Mouse (Mus musculus) neural tube, embryonic 11.5 days (tissue): ENCODE measurements around the gene Vsx1. TPM values are rescaled to one million over a fixed set of nuclear protein-coding genes. Genes with fewer than 3 reads are reported as not detected.

ENCODE experiments used
- ATAC-seq: fragments of 200-750 bp; cut with Nextera tagmentation; 2 replicates; pipeline ENCODE4 v1.8.0; 2017; ENCODE audit warnings: moderate number of reproducible peaks, mild to moderate bottlenecking, moderate TSS enrichment, moderate library complexity; ENCODE audit not compliant: insufficient read depth, low FRiP score, low TSS enrichment
- DNase-seq: peaks from one replicate; pipeline ENCODE4 v3.0.0-alpha.2; 2015; ENCODE audit warnings: low spot score
- H3K27ac ChIP-seq: fragments of 300-500 bp; sonication (generic); 2 replicates; pipeline ENCODE4 v1.5.1; 2014; ENCODE audit warnings: low read depth, mild to moderate bottlenecking, low read length
- H3K27me3 ChIP-seq: fragments of 300-500 bp; sonication (generic); 2 replicates; pipeline ENCODE4 v1.6.1; 2014; ENCODE audit warnings: mild to moderate bottlenecking, low read length, mixed read lengths; ENCODE audit not compliant: control insufficient read depth, insufficient read depth
- H3K36me3 ChIP-seq: fragments of 300-500 bp; sonication (generic); 2 replicates; pipeline ENCODE4 v1.6.1; 2014; ENCODE audit warnings: mild to moderate bottlenecking, low read length, moderate library complexity, mixed read lengths; ENCODE audit not compliant: control insufficient read depth, insufficient read depth
- H3K4me1 ChIP-seq: fragments of 300-500 bp; sonication (generic); 2 replicates; pipeline ENCODE4 v1.6.1; 2014; ENCODE audit warnings: low read length, mixed read lengths; ENCODE audit not compliant: control insufficient read depth, insufficient read depth
- H3K4me2 ChIP-seq: fragments of 300-500 bp; sonication (generic); 2 replicates; pipeline ENCODE4 v1.6.1; 2014; ENCODE audit warnings: low read depth, mild to moderate bottlenecking, moderate library complexity
- H3K4me3 ChIP-seq: fragments of 300-500 bp; sonication (generic); 2 replicates; pipeline ENCODE4 v1.5.1; 2014; ENCODE audit warnings: low read depth, low read length
- H3K9ac ChIP-seq: fragments of 300-500 bp; sonication (generic); 2 replicates; pipeline ENCODE4 v1.6.1; 2014; ENCODE audit warnings: mild to moderate bottlenecking, low read length
- H3K9me3 ChIP-seq: fragments of 300-500 bp; sonication (generic); 2 replicates; pipeline ENCODE4 v1.6.1; 2016; ENCODE audit warnings: low read length; ENCODE audit not compliant: control insufficient read depth
- WGBS: fragments of 180-500 bp; shearing (Covaris S2); extraction: QIAGEN DNeasy Blood & Tissue Kit; methylation state at CpG from one replicate; pipeline ENCODE4 v1.1.7; 2014; 5-methylcytosine and 5-hydroxymethylcytosine counted together
- polyA plus RNA-seq: library from polyadenylated mRNA; unstranded; fragments of >200 nt; fragmentation: Nextera tagmentation; extraction: Ambion mirVana; gene quantifications from 2 replicates; pipeline ENCODE4 v1.2.1, GENCODE M21; 2014

Vsx1 gene
- polyA plus RNA-seq, 1 experiment from 2014 or later: 0.99 TPM

DNA sequence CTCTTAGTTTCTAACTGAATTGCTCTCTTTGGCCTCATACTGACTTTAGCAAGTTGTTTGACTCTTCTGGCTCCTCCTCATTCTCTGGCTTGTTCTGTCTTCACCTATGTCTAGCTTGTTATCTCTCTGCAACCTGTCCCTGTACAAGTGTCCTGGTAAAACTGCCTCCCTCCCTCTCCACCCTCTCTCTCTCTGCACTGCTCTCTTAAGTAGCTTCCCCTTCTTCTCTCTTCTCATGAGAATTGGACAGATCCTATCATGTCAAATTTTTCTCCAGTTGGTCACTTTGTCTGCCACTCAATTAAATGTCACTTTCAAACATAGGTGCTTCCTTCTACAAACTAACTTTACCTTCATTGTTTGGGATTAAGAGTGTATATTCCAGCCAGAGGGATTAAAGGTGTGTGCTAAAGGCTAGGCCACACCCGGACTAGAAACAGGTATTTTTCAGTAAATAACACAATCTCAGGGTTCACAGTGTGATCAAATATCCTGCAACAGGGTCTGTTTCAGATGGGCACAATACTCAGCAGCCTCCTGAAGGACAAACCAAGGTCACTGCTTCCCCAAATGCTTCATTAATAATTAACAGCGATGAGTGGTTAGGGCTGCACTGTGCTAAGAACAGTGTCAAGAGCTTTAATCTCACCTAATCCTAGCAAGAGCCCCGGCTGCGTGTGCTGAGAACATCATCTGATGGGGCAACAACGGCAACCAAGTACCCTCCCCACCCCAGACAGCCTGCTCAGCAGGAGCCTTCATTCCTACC, 24.8 kb downstream of the Vsx1 start:
- ATAC-seq: no peak
- no peak overlapping the region for H3K4me3 ChIP-seq
- H3K27ac ChIP-seq: no peak overlapping the region
- 82% methylated on average over 5 of the region's 5 CpGs for WGBS
- H3K36me3 ChIP-seq: no peaks in the 10 kb centered on the region
- DNase-seq: no peak
- H3K9me3 ChIP-seq: no peaks in the 10 kb centered on the region
- H3K4me2 ChIP-seq: no peak overlapping the region
- peaks cover 2% of the 10 kb centered on the region; the same call in 1 of the 2 replicates for H3K4me1 ChIP-seq
- H3K9ac ChIP-seq: no peak overlapping the region
- H3K27me3 ChIP-seq: peaks cover 3% of the 10 kb centered on the region; the same call in 1 of the 2 replicates

DNA sequence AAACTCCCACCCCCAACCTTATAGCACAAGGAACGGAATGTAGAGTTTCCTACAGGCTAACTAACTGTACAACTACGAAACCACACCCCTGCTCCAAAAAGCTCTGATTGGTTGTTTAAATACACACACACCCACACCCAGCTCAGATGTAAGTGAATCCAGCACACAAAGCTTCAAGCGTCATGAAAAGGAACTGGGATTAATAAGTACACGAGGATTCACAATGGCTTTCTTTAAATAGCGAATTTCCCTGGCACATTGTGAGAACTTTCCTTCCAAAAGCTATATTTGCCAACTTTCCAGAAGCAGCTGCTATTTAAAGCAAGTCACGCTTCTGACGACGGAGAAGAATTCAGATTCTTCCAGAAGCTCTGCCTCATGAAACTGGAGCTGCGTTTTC, 25.9 kb downstream of the Vsx1 start:
- no peak for ATAC-seq
- WGBS: 86% methylated on average over 9 of the region's 9 CpGs

DNA sequence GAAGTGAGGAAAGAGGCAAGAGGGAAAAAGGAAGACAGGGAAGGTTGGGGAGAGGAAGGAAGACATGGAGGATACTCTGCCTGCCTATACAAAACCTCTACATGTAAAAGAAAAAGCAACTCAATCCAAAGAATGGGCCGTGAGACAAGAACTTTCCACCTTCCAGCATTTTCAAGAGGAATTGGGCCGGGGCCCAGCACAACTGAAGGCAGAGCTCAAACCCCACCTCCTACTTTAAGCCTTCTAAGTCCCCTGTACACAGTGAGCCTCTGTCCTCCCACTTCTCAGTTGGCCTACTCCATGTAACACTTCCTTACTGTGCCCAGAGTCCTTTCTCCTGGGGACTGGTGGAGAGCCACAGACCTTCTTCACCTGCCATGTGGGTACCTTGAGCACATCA, 27.2 kb downstream of the Vsx1 start:
- 96% methylated on average over 2 of the region's 2 CpGs for WGBS
- no peak for ATAC-seq
- peaks cover 2% of the 10 kb centered on the region; the same call in 1 of the 2 replicates for H3K4me1 ChIP-seq
- H3K27me3 ChIP-seq: peaks cover 1% of the 10 kb centered on the region; the same call in 1 of the 2 replicates
- H3K9ac ChIP-seq: no peak overlapping the region
- no peak overlapping the region for H3K4me3 ChIP-seq
- no peak overlapping the region for H3K27ac ChIP-seq
- H3K9me3 ChIP-seq: no peaks in the 10 kb centered on the region
- no peak for DNase-seq
- H3K4me2 ChIP-seq: no peak overlapping the region
- H3K36me3 ChIP-seq: no peaks in the 10 kb centered on the region

More for the DNA sequence above, 25.9 kb downstream of the Vsx1 start:
- no peaks in the 10 kb centered on the region for H3K9me3 ChIP-seq
- no peak overlapping the region for H3K9ac ChIP-seq
- no peak for DNase-seq
- H3K4me1 ChIP-seq: peaks cover 2% of the 10 kb centered on the region; the same call in 1 of the 2 replicates
- peaks cover 3% of the 10 kb centered on the region; the same call in 1 of the 2 replicates for H3K27me3 ChIP-seq
- H3K27ac ChIP-seq: no peak overlapping the region
- H3K4me3 ChIP-seq: no peak overlapping the region
- H3K36me3 ChIP-seq: no peaks in the 10 kb centered on the region
- no peak overlapping the region for H3K4me2 ChIP-seq

DNA sequence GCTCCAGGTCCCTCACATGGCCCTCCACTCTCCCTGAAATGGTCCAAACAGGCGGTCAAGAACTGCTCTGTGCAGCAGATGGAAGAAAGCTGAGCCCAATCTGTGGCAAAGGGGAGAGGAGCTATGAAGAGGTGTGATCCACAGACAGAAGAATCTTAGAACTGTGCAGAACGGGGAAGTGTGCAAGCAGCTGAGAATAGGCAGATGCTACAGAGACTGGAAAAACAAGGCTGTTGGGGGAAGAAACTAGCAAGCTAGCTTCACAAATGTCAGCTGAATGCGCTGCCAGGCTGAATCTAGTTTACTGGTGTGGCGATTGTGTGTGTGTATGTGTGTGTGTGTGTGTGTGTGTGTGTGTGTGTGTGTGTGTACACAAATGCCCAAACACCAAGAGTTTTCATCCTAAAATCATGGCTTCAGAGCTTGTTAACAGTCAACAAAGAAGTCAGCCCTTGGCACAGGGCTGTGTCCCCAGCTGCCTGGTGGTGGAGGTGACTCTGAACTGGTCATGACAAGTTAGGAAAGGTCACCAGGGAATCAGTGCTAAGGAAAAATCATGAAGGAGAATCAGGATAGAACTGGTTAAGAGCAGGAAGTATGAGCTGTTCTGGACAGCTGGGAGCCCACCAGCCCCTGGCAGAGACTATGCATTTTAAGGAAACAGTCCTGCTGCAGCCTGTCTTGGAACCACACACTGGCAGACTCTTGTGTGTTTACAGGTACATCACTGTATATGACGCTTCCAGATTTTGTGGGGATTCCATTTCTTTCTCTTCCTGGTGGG, 28.3 kb downstream of the Vsx1 start:
- Histone ChIP-seq H3K4me2 (no peak overlapping the region), H3K4me3 (no peak overlapping the region), H3K4me1 (0 out of 2 replicates have a peak, but pooled peaks cover 2% of the 10 kb centered on the region), H3K9me3 (no peaks in the 10 kb centered on the region), H3K9ac (no peak overlapping the region), H3K27ac (no peak overlapping the region), H3K27me3 (no peaks in the 10 kb centered on the region; the same call in 1 of the 2 replicates), H3K36me3 (no peaks in the 10 kb centered on the region)
- WGBS: 83% methylated on average over 5 of the region's 5 CpGs
- DNase-seq (no peak), ATAC-seq (no peak)

DNA sequence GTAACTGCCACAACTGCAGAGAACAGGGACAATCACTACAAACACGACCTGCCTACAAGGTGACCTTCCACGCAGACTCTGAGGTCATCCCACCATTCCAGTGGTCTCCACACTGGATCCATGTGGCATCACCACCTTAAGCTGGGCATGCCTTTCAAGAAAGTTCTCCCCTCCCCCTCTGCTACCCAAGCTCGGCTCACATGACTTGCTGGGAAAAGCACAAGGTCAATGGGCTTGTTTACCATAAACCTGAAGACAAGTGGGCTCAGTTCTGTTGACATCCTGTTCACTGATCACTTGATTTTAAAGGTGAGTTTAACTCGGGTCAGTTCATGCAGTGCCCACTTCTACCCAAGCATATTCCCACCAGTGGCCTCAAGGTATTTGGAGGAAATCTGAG, 29.1 kb downstream of the Vsx1 start:
- 64% methylated on average over 4 of the region's 4 CpGs for WGBS
- Histone ChIP-seq H3K36me3 (no peaks in the 10 kb centered on the region), H3K9ac (no peak overlapping the region), H3K9me3 (no peaks in the 10 kb centered on the region), H3K4me2 (no peak overlapping the region), H3K4me3 (no peak overlapping the region), H3K27ac (no peak overlapping the region), H3K27me3 (no peaks in the 10 kb centered on the region), H3K4me1 (no peaks in the 10 kb centered on the region)
- DNase-seq: no peak
- no peak for ATAC-seq

DNA sequence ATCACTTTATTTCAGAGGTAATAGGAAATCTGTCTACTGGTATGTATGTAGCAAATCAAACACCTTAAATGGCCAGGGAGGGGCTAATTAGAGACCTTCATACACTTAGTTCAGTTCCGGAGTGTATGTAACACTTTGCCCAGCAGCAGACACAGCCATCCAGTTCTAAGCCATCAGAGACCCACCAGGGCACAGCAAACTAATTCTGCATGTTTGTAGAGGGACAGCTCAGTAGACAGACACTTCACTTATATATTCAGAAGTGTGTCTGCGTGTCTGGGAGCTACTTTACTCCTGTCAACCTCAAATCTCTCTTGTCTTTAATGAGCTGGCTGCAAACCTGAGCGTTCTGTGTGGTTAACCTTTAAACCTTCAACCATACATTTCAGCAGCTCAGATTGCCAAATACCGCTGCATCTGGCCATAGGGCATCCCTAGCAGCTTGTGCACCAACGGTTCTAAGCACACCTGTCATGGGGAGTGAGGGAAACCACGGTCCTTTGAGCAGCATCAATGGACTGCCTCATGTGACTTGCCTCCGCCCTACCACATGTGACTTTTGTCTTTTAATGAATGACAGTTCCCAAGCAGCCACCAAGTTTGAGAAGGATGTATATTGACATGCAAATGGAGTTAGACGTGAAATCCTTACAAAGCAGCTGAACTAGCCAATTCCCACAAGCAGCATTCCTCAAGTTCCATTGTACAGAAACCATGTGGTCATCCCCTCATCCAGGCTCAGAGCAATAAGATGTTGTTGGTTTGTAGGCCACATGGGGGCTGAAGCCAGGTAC, 32.0 kb downstream of the Vsx1 start:
- no peaks in the 10 kb centered on the region for H3K9me3 ChIP-seq
- H3K4me2 ChIP-seq: no peak overlapping the region
- H3K4me3 ChIP-seq: no peak overlapping the region
- H3K36me3 ChIP-seq: no peaks in the 10 kb centered on the region
- ATAC-seq (peak; percentile 93), DNase-seq (peak; percentile 43)
- H3K4me1 ChIP-seq: no peaks in the 10 kb centered on the region
- 59% methylated on average over 8 of the region's 8 CpGs for WGBS
- H3K27ac ChIP-seq: peak overlapping the region; percentile 75; the same call in 1 of the 2 replicates
- H3K9ac ChIP-seq: no peak overlapping the region
- H3K27me3 ChIP-seq: no peaks in the 10 kb centered on the region

DNA sequence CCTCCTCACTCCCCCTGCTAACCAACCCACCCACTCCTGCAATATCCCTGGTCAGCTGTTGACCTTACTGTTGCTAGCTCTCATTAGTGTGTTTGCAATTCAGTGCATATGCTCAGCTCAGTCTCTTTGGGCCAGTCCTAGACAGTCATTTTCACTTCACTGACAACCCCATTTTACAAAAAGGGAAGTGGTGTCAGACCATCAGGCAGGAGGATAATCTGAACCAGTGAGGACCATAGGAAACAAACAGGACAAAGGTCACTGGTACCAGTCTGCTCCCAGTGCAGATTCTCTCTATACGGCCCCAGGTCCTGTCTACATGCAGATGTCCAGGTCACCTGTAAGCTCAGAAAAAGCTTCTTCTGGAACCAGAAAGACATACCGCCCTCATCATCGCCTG, 33.0 kb downstream of the Vsx1 start:
- WGBS: 89% methylated on average over 3 of the region's 3 CpGs
- H3K27ac ChIP-seq: no peak overlapping the region
- H3K9me3 ChIP-seq: no peaks in the 10 kb centered on the region
- H3K4me3 ChIP-seq: no peak overlapping the region
- no peak overlapping the region for H3K4me2 ChIP-seq
- no peak overlapping the region for H3K9ac ChIP-seq
- no peaks in the 10 kb centered on the region for H3K27me3 ChIP-seq
- no peaks in the 10 kb centered on the region for H3K36me3 ChIP-seq
- ATAC-seq (no peak), DNase-seq (peak; percentile 1)
- peaks cover 2% of the 10 kb centered on the region for H3K4me1 ChIP-seq

DNA sequence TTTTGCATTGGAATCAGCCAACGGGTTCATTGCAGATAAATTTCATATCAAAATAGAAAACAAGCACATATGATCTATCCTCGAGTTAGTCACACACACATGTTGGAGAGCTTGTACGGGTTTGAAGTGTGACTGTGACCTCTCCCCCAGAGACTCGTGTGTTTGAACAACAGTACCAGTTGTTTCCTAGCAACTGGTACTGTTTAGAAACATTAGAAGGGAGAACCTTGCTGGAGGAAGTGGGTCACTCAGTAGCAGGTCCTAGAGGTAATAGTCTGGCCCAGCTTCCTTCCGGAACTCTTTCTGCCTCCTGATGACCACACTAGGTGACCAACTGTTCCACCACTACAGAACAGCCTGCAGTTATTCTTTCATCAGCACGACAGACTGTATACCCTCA, 33.9 kb downstream of the Vsx1 start:
- ATAC-seq (no peak), DNase-seq (no peak)
- Histone ChIP-seq H3K4me3 (no peak overlapping the region), H3K27me3 (no peaks in the 10 kb centered on the region), H3K4me1 (peaks cover 10% of the 10 kb centered on the region), H3K4me2 (no peak overlapping the region), H3K36me3 (no peaks in the 10 kb centered on the region), H3K9me3 (no peaks in the 10 kb centered on the region), H3K9ac (no peak overlapping the region), H3K27ac (no peak overlapping the region)
- 88% methylated on average over 6 of the region's 6 CpGs for WGBS
